Mouse (Mus musculus): ENCODE results near the gene Smtnl1. TPM values are rescaled to one million over a fixed set of nuclear protein-coding genes. Genes with fewer than 3 reads are reported as not detected.

Gene Smtnl1
- total RNA-seq, 2 experiments from 2014 or later: 0.14 TPM; not detected in 1

DNA sequence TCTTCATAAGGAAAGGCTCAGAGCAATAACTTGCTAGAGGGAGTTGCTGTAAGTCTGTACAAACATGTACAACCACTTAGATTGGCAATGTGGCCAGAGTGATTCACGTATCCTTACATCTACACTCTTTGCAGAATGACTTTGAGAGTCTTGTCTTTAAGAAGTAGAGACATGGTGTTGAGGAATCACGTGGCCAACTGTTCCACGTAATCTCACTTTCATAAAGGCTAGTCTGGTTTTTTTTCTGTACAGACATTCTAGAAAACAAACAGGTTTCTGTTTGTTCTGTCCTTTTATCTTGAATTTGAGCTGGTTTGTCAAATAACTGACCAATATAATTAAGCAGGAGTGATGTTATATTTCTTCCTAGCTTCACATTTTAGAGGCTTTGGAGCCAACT, 61.1 kb downstream of the Smtnl1 start:
- no peak for DNase-seq
- intact Hi-C loops (cut with DNase I): no loop called here

Other genes with a start within 250 kb of the Smtnl1 start
- gene Ctnnd1, start 171.9 kb downstream of the Smtnl1 start, total RNA-seq (2021): 100 to 1,000 TPM in 1 of 2 experiments, 10 to 100 TPM in 1; 92.4 to 107 TPM
- not detected for gene Btbd18, start 163.6 kb downstream of the Smtnl1 start, total RNA-seq (2021)
- gene Selenoh, start 151.9 kb downstream of the Smtnl1 start, total RNA-seq (2021): 10 to 100 TPM; 31.4 to 32.8 TPM
- gene Gm28635, start 144.6 kb downstream of the Smtnl1 start, total RNA-seq (2021): 10 to 100 TPM in 1 of 2 experiments, 1 to 10 TPM in 1; 4.3 to 11.7 TPM
- 10 to 100 TPM; 13.9 to 15.0 TPM for gene Med19, start 144.2 kb downstream of the Smtnl1 start, total RNA-seq (2021)
- 100 to 1,000 TPM; 109 to 113 TPM for gene Tmx2, start 143.5 kb downstream of the Smtnl1 start, total RNA-seq (2021)
- 10 to 100 TPM; 57.7 to 62.4 TPM for gene Zdhhc5, start 107.5 kb downstream of the Smtnl1 start, total RNA-seq (2021)
- 1 to 10 TPM; 4.9 to 5.8 TPM for gene Clp1, start 95.3 kb downstream of the Smtnl1 start, total RNA-seq (2021)
- 1 to 10 TPM in 1 of 2 experiments, under 1 TPM in 1; 0.93 to 1.3 TPM for gene Ypel4, start 88.6 kb downstream of the Smtnl1 start, total RNA-seq (2021)
- 1 to 10 TPM; 1.6 to 2.2 TPM for gene Gm19426, start 79.0 kb downstream of the Smtnl1 start, total RNA-seq (2021)
- gene Serping1, start 47.2 kb downstream of the Smtnl1 start, total RNA-seq (2021): 10 to 100 TPM; 58.8 to 72.1 TPM
- 10 to 100 TPM; 67.6 to 87.8 TPM for gene Ube2l6, start 23.8 kb downstream of the Smtnl1 start, total RNA-seq (2021)
- 100 to 1,000 TPM in 1 of 2 experiments, 10 to 100 TPM in 1; 78.1 to 101 TPM for gene Timm10, start 4.3 kb upstream of the Smtnl1 start, total RNA-seq (2021)
- gene Slc43a1, start 16.2 kb upstream of the Smtnl1 start, total RNA-seq (2021): 1 to 10 TPM; 2.9 to 3.6 TPM
- 1 to 10 TPM; 4.7 to 4.9 TPM for gene Rtn4rl2, start 64.1 kb upstream of the Smtnl1 start, total RNA-seq (2021)
- gene Slc43a3, start 113.9 kb upstream of the Smtnl1 start, total RNA-seq (2021): 100 to 1,000 TPM; 101 to 105 TPM
- gene Prg2, start 157.8 kb upstream of the Smtnl1 start, total RNA-seq (2021): not detected
- not detected for gene Prg3, start 165.6 kb upstream of the Smtnl1 start, total RNA-seq (2021)
- gene Ssrp1, start 214.6 kb upstream of the Smtnl1 start, total RNA-seq (2021): 10 to 100 TPM; 43.7 to 46.1 TPM
- gene P2rx3, start 214.8 kb upstream of the Smtnl1 start, total RNA-seq (2021): under 1 TPM; 0.14 to 0.24 TPM
- 10 to 100 TPM; 84.7 to 87.5 TPM for gene Tnks1bp1, start 225.4 kb upstream of the Smtnl1 start, total RNA-seq (2021)